Mouse (Mus musculus): ENCODE measurements around the gene Dennd1c.
A peak's percentile ranks its signal among the peaks of the same experiment; 100 is the strongest.
"Not testable (repeated sequence)": the region's sequence is repeated elsewhere in the genome, so short reads cannot be mapped to it uniquely, and the experiment has no call there.

The Dennd1c gene

GRCm38 (mm10) chr17:57095855-57096622 is 17.7 kb upstream of the Dennd1c start:
- DNase-seq (ENCODE audit: low spot score in 2 of 2) = no peak

- no peak for DNase-seq (ENCODE audit: low spot score in 2 of 2)
Observed at GRCm38 (mm10) chr17:57094222-57094621, 15.9 kb upstream of the Dennd1c start.

GRCm38 (mm10) chr17:57087049-57087832 is 8.9 kb upstream of the Dennd1c start, which contains the start of gene Tubb4a:
TSS of gene Tubb4a (minus strand) at chr17:57087782.
- peak; percentile 87 to 90 for DNase-seq (ENCODE audit: low spot score in 2 of 2)

- DNase-seq (ENCODE audit: low spot score in 2 of 2) = no peak
Observed at GRCm38 (mm10) chr17:57085970-57086757, 7.8 kb upstream of the Dennd1c start.

GRCm38 (mm10) chr17:57082481-57082880 is 4.2 kb upstream of the Dennd1c start:
- no peak for DNase-seq (ENCODE audit: low spot score in 2 of 2)

- DNase-seq (ENCODE audit: low spot score in 2 of 2) = no peak
Observed at GRCm38 (mm10) chr17:57081234-57081842, 3.0 kb upstream of the Dennd1c start.

DNA sequence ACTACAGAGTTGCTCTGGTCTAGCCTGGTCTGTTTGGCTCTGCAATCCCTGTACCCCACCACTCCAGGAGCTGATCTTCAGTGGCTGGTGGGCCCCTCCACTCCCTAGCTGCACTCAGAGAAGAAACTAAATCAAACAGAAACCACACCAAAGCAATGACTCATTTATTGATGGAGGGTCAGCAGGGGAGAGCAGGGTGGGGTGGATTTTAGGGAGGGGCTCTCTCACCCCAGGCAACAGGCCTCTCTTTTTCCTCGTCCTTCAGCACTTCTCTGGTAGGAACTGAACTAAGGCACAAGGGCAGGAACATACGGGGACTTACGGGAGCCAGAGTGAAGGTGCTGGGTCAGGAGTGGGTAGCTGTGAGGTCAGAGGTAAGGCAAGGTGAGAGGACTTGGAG is 1.6 kb upstream of the Dennd1c start:
- DNase-seq (ENCODE audit: low spot score in 2 of 2) = no peak

DNA sequence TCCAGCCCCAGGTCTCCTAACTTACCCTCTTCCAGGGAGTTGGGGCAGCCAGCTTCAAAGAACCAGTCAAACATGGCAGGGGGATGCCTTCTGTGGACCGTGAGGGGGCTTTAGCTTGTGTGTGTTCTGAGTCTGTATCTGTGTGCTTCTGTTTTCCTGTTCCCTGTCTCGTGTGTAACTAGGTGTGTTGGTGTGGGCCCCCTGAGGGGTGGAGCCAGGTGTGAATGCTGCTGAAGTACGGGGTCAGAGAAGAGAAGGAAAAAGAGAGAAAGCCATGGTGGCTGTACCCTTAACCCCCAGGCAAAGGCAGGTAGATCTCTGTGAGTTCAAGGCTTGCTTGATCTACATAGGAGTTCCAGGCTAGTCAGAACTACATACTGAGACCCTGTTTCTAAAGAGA is 1.4 kb downstream of the Dennd1c start:
- DNase-seq (ENCODE audit: low spot score in 2 of 2) = no peak

- DNase-seq (ENCODE audit: low spot score in 2 of 2) = no peak
Observed at GRCm38 (mm10) chr17:57070699-57071098, 7.6 kb downstream of the Dennd1c start.

DNA sequence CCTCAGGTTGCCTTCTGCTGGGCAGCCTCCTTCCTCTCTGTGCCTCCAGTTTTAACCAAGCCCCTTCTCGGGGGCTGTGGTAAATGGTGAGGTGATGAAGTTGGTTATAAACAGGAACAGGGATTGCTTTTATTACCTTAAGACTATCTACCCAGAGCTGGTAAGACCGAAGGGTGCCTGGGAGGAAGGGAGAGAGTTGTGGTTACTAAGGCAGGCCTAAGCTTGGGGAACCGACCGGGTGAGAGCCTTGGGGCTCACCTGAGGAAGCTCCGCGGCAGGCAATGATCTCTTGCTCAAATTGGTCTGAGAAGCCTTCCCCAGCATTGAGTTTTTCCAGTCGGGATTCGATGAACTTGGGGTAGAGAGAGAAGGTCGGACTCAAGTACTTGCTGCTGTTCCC is 8.0 kb downstream of the Dennd1c start:
- no peak for DNase-seq (ENCODE audit: low spot score in 2 of 2)

DNA sequence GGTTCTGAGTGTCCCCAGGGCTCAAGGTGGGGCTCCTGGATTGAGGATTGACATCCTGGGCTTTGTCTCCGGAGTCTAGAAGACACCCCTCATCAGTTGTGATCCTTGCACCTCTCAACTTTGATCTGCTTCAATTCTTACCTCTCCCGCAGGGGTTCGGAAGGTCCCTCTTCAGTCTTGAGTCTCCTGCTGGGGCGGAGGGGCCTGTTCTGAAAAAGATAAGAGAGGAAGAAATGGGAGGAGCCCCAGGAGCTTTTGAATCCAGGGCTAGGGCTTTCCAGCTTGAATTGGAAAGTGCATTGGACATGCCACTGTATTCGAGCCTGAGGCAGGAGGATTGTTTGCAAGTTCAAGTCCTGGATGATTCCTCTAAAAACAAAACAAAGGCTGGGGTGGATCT is 11.4 kb downstream of the Dennd1c start:
- DNase-seq (ENCODE audit: low spot score in 2 of 2) = no peak

GRCm38 (mm10) chr17:57063031-57063430 is 15.3 kb downstream of the Dennd1c start:
- no peak for DNase-seq (ENCODE audit: low spot score in 2 of 2)

GRCm38 (mm10) chr17:57062548-57062947 is 15.8 kb downstream of the Dennd1c start:
- DNase-seq (ENCODE audit: low spot score in 2 of 2) = no peak

- DNase-seq (ENCODE audit: low spot score in 2 of 2) = no peak
Observed at GRCm38 (mm10) chr17:57062011-57062521, 16.2 kb downstream of the Dennd1c start.

- no peak for DNase-seq (ENCODE audit: low spot score in 2 of 2)
Observed at GRCm38 (mm10) chr17:57061069-57061468, 17.2 kb downstream of the Dennd1c start.

DNA sequence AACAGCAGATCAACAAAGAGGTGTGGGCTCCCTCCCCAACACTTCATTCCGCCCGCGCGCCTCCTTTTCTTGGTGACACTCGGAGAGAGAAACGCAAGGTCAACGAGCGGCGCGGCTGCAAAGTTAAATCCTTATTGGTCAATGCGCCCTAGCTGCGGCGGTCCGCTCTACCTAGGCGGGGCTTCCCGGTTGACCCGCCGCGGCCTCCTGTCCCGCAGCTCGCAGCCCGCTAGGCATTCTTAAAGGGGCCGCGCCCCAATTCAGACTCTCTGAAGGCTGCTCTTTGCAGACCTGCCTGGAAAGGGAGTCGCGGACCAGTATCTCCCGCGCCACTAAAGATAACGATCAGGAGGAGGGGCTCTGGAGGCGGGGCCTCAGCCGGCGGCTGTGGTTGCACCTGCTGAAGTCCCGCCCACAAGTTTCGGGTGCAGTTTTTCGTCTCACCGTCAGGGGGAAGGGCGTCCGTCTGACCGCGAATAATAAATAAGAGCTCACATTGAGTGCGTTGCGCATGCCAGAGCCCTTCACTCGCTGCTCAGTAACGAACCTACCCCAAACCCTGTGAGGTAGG is 18.0 kb downstream of the Dennd1c start:
- DNase-seq (ENCODE audit: low spot score in 2 of 2) = peak; percentile 97

DNA sequence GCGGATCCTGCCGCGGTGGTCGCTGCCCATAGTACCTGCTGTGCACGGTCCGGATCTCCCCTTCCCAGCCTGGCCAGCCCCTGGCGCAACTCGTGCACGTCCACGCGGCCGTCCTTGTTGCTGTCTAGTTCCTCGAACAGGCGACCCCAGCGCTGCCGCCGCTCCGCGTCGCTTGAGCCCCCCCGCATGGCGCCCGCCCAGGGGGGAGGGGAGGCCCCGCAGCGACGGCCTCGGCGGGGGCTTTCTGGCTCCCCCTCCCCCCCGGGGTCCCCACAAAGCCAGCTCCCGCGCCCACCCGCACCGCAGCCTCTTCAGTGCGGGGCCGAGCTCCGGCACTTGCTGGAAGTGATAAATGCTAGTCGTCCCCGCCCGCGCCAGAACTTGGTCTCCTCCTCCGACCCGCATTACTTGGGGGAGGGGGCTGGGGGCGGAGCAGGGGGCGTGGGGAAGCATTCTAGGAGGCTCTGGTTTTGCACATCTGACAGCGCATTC is 18.8 kb downstream of the Dennd1c start, which contains the start of gene Slc25a23:
Gene Slc25a23, minus strand, starts transcription at position 378 of the 492 bp plus-strand sequence.
- DNase-seq (ENCODE audit: low spot score in 2 of 2) = peak; percentile 68

DNA sequence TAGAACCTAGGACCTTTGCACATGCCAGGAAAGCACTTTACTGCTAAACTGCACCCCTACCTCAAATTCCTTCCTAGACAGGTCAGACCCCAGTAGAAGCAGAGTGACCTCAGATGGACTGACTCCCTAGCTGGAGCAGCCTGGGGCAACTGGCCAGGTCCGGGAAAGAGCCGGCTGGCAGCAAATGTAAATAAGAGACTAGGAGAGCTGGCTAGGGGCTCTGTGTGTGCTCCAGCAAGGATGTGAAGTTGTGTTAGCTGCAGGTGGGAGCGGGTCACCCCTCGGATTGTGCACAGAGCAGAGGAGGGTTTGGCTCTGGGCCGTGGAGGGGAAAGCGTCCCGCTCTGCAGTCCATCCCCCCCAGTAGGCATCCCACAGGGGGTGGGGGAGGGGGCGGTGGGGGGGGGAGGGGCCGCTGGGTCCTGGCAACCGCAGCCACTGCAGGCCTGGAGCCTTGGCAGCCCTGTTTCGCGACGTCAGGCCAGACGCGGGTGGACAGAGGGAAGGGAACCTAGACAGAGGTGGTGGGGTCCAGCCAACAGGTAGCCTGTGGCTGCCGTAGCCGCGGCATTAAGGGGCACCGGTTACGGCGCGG is 19.3 kb downstream of the Dennd1c start, which contains the start of gene Crb3:
Gene Crb3, plus strand, starts transcription at position 215 of the 595 bp plus-strand sequence.
- peak in 1 of 2 experiments; percentile 25 for DNase-seq (ENCODE audit: low spot score in 2 of 2)

- DNase-seq (ENCODE audit: low spot score in 2 of 2) = no peak
Observed at GRCm38 (mm10) chr17:57056246-57056645, 22.1 kb downstream of the Dennd1c start.

DNA sequence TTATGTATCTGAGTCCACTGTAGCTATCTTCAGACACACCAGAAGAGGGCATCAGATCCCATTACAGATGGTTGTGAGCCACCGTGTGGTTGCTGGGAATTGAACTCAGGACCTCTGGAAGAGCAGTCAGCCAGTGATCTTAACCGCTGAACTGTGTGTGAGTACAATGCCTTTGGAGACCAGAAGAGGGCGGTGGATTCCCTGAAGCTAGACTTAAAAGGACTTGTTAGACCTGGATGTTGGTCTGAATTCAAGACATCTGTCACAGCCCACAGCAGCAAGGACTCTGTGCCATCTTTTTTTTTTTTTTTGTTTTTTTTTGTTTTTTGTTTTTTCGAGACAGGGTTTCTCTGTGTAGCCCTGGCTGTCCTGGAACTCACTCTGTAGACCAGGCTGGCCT is 26.6 kb downstream of the Dennd1c start:
- DNase-seq (ENCODE audit: low spot score in 2 of 2) = not testable (repeated sequence)

All from frontal cortex, postnatal 36 days (tissue).